Mouse (Mus musculus) MEL (cell line): ENCODE measurements around the gene Saa1. TPM values are rescaled to one million over a fixed set of nuclear protein-coding genes. Genes with fewer than 3 reads are reported as not detected.

Experiments used
- DNase-seq: peaks from one replicate; pipeline ENCODE4 v3.0.0; 2011; ENCODE audit warnings: low read depth, low spot score
- H3K27ac ChIP-seq: 2 replicates; pipeline ENCODE4 v1.5.1; 2012; ENCODE audit warnings: low read depth, mild to moderate bottlenecking, control low read depth, low read length, moderate library complexity; ENCODE audit not compliant: control insufficient read depth
- H3K27me3 ChIP-seq, 2 experiments: fragments of 150-350 bp in 1 of 2; sonication (generic) in 1 of 2; 2 replicates each; pipeline ENCODE4 v1.6.1; 2012; ENCODE audit warnings: low read length in 2 of 2, mild to moderate bottlenecking in 2 of 2, improper control_type of control experiment in 1 of 2, moderate library complexity in 1 of 2; ENCODE audit not compliant: insufficient read depth in 2 of 2, control insufficient read depth in 1 of 2
- H3K36me3 ChIP-seq, 2 experiments: 2 replicates each; pipeline ENCODE4 v1.6.1; 2012 to 2014; ENCODE audit warnings: low read length in 2 of 2, improper control_type of control experiment in 1 of 2, inconsistent platforms in 1 of 2, mild to moderate bottlenecking in 1 of 2; ENCODE audit not compliant: insufficient read depth in 2 of 2, control insufficient read depth in 1 of 2
- H3K4me1 ChIP-seq, 2 experiments: fragments of 150-350 bp in 1 of 2; sonication (generic) in 1 of 2; 2 replicates each; pipeline ENCODE4 v1.6.1; 2012; ENCODE audit warnings: low read length in 2 of 2, improper control_type of control experiment in 1 of 2, mild to moderate bottlenecking in 1 of 2; ENCODE audit not compliant: insufficient read depth in 2 of 2, control insufficient read depth in 1 of 2
- H3K4me3 ChIP-seq, 2 experiments: fragments of 150-350 bp in 1 of 2; sonication (generic) in 1 of 2; 2 replicates each; pipeline ENCODE4 v1.5.1; 2012; ENCODE audit warnings: low read depth in 2 of 2, low read length in 2 of 2, mild to moderate bottlenecking in 2 of 2, moderate library complexity in 2 of 2, control low read depth in 1 of 2, improper control_type of control experiment in 1 of 2; ENCODE audit not compliant: control insufficient read depth in 1 of 2, insufficient read depth in 1 of 2
- H3K79me2 ChIP-seq: 2 replicates; pipeline ENCODE4 v1.6.1; 2012; ENCODE audit warnings: mild to moderate bottlenecking, low read length, moderate library complexity; ENCODE audit not compliant: control insufficient read depth, poor library complexity, insufficient read depth
- H3K9ac ChIP-seq: 2 replicates; pipeline ENCODE4 v1.6.1; 2012; ENCODE audit warnings: low read depth, mild to moderate bottlenecking, control low read depth, low read length, moderate library complexity; ENCODE audit not compliant: control insufficient read depth, poor library complexity, severe bottlenecking
- H3K9me3 ChIP-seq: fragments of 150-350 bp; sonication (generic); replicated peaks from 2 replicates; pipeline ENCODE4 v1.6.1; 2012; ENCODE audit warnings: mild to moderate bottlenecking, low read length, improper control_type of control experiment, moderate library complexity; ENCODE audit not compliant: insufficient read depth
- ELF1 ChIP-seq: IDR thresholded peaks from 2 replicates; pipeline ENCODE4 v1.6.1; 2014; ENCODE audit warnings: low read depth, mild to moderate bottlenecking, inconsistent platforms, low read length, improper control_type of control experiment, moderate library complexity
- ETS1 ChIP-seq: IDR thresholded peaks from 2 replicates; pipeline ENCODE4 v1.6.1; 2012; ENCODE audit warnings: low read depth, mild to moderate bottlenecking, inconsistent platforms, low read length, improper control_type of control experiment, moderate library complexity
- GABPA ChIP-seq: IDR thresholded peaks from 2 replicates; pipeline ENCODE4 v1.6.1; 2012; ENCODE audit warnings: low read depth, mild to moderate bottlenecking, inconsistent platforms, low read length, improper control_type of control experiment, moderate library complexity
- HCFC1 ChIP-seq: IDR thresholded peaks from 2 replicates; pipeline ENCODE4 v1.6.1; 2012; ENCODE audit warnings: low read depth, mild to moderate bottlenecking, inconsistent platforms, low read length, improper control_type of control experiment, moderate library complexity
- KAT2A ChIP-seq: conservative IDR thresholded peaks from 2 replicates; pipeline ENCODE4 v1.6.1; 2012; ENCODE audit warnings: low read depth, low read length, improper control_type of control experiment, inconsistent platforms
- MXI1 ChIP-seq: IDR thresholded peaks from 2 replicates; pipeline ENCODE4 v1.6.1; 2011; ENCODE audit warnings: mild to moderate bottlenecking, low read depth, low read length, improper control_type of control experiment
- POLR2A ChIP-seq, 2 experiments: IDR thresholded peaks; 2 replicates each; pipeline ENCODE4 v1.6.1; 2011 to 2012; ENCODE audit warnings: low read length in 2 of 2, mild to moderate bottlenecking in 2 of 2, control low read depth in 1 of 2, improper control_type of control experiment in 1 of 2, low read depth in 1 of 2, moderate library complexity in 1 of 2; ENCODE audit not compliant: control insufficient read depth in 1 of 2, insufficient read depth in 1 of 2, poor library complexity in 1 of 2
- POLR2AphosphoS2 ChIP-seq: IDR thresholded peaks from 2 replicates; pipeline ENCODE4 v1.6.1; 2011; ENCODE audit warnings: low read length, improper control_type of control experiment
- POLR2AphosphoS5 ChIP-seq: IDR thresholded peaks from 2 replicates; pipeline ENCODE4 v1.6.1; 2012; ENCODE audit warnings: low read depth, borderline replicate concordance, mild to moderate bottlenecking, inconsistent platforms, low read length, moderate library complexity, mixed read lengths
- RAD21 ChIP-seq: IDR thresholded peaks from 2 replicates; pipeline ENCODE4 v1.6.1; 2011; ENCODE audit warnings: mild to moderate bottlenecking, low read depth, low read length, improper control_type of control experiment
- SIN3A ChIP-seq: IDR thresholded peaks from 2 replicates; pipeline ENCODE4 v1.6.1; 2012; ENCODE audit warnings: low read length, improper control_type of control experiment, inconsistent platforms
- SMC3 ChIP-seq: IDR thresholded peaks from 2 replicates; pipeline ENCODE4 v1.6.1; 2011; ENCODE audit warnings: low read depth, low read length, improper control_type of control experiment
- TAL1 ChIP-seq: IDR thresholded peaks from 2 replicates; pipeline ENCODE4 v1.6.1; 2012; ENCODE audit warnings: mild to moderate bottlenecking, inconsistent platforms, low read length, moderate library complexity, mixed read lengths
- TBP ChIP-seq: IDR thresholded peaks from 2 replicates; pipeline ENCODE4 v1.8.0; 2011; ENCODE audit warnings: low read depth, low read length, improper control_type of control experiment
- TCF12 ChIP-seq: IDR thresholded peaks from 2 replicates; pipeline ENCODE4 v1.6.1; 2014; ENCODE audit warnings: low read depth, mild to moderate bottlenecking, inconsistent platforms, low read length, improper control_type of control experiment, moderate library complexity
- UBTF ChIP-seq: IDR thresholded peaks from 2 replicates; pipeline ENCODE4 v1.6.1; 2012; ENCODE audit warnings: low read depth, mild to moderate bottlenecking, inconsistent platforms, low read length, improper control_type of control experiment, moderate library complexity, borderline replicate concordance; ENCODE audit not compliant: insufficient read depth
- USF1 ChIP-seq: IDR thresholded peaks from 2 replicates; pipeline ENCODE4 v1.6.1; 2014; ENCODE audit warnings: low read depth, mild to moderate bottlenecking, inconsistent platforms, low read length, improper control_type of control experiment, moderate library complexity
- USF2 ChIP-seq, 2 experiments: IDR thresholded peaks; 2 replicates each; pipeline ENCODE4 v1.6.1; 2011 to 2012; ENCODE audit warnings: improper control_type of control experiment in 2 of 2, low read length in 2 of 2, borderline replicate concordance in 1 of 2, inconsistent platforms in 1 of 2, low read depth in 1 of 2, mild to moderate bottlenecking in 1 of 2; ENCODE audit not compliant: insufficient read depth in 1 of 2
- ZKSCAN1 ChIP-seq: IDR thresholded peaks from 2 replicates; pipeline ENCODE4 v1.6.1; 2012; ENCODE audit warnings: low read depth, mild to moderate bottlenecking, inconsistent platforms, low read length, improper control_type of control experiment, moderate library complexity
- ZMIZ1 ChIP-seq: IDR thresholded peaks from 2 replicates; pipeline ENCODE4 v1.6.1; 2012; ENCODE audit warnings: low read depth, mild to moderate bottlenecking, inconsistent platforms, low read length, improper control_type of control experiment, moderate library complexity
- ZNF384 ChIP-seq: IDR thresholded peaks from 2 replicates; pipeline ENCODE4 v1.6.1; 2012; ENCODE audit warnings: low read depth, mild to moderate bottlenecking, inconsistent platforms, low read length, improper control_type of control experiment
- polyA plus RNA-seq, 2 experiments: library from polyadenylated mRNA; stranded (reverse) in 1 of 2; unstranded in 1 of 2; fragments of >175 nt in 1 of 2; fragments of >200 nt in 1 of 2; gene quantifications; 2 replicates each; pipeline versions ENCODE4 v1.2.1 to v1.2.4; 2012; ENCODE audit warnings: low replicate concordance in 2 of 2, low read depth in 1 of 2; ENCODE audit not compliant: insufficient read length in 2 of 2, insufficient read depth in 1 of 2, missing spikeins in 1 of 2
- total RNA-seq: library from RNA; depleted of rRNA; stranded (reverse); fragments of 300-350 nt; gene quantifications from 2 replicates; pipeline ENCODE4 v1.2.3, GENCODE M21; 2012

Saa1 gene
- total and polyA plus RNA-seq, 3 experiments, result not detected

DNA sequence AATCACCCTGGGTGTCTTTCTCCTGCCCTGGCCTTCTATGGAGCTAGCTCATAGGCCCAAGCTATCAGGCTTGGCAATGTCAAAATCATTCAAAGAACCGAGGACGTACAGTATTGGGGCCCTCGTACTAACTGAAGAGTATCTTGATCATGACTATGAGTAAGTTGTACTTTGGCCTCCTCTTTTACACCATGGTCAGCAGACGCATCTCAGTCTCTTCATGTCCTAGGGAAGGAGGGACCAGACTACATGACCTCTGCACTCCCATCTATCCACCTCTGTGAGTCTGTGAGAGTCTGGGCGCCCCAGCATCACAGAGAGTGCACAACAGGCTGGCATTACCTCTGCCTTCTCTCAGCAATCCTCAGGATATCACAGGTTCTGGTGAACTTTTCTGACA is 19.8 kb upstream of the Saa1 start:
- no peak overlapping the region for H3K27ac ChIP-seq
- TF ChIP-seq RAD21 (no peak), ZNF384 (no peak), GABPA (no peak), ELF1 (no peak)
- TF ChIP-seq, all 39 proteins: peak for 0
- no peaks in the 10 kb centered on the region for H3K79me2 ChIP-seq
- no peaks in the 10 kb centered on the region for H3K9me3 ChIP-seq
- H3K9ac ChIP-seq, result no peak overlapping the region
- H3K36me3 ChIP-seq, result peaks cover 0 to 7% of the 10 kb centered on the region in 2 experiments; a peak in 2 of 4 replicates
- no peaks in the 10 kb centered on the region for H3K4me1 ChIP-seq
- no peak overlapping the region for H3K4me3 ChIP-seq
- no peaks in the 10 kb centered on the region for H3K27me3 ChIP-seq
- DNase-seq, result no peak

GRCm38 (mm10) chr7:46761049-46761795 is 18.4 kb upstream of the Saa1 start:
- no peak overlapping the region for H3K4me3 ChIP-seq
- H3K27ac ChIP-seq, result no peak overlapping the region
- DNase-seq, result no peak
- H3K27me3 ChIP-seq, result no peaks in the 10 kb centered on the region
- H3K4me1 ChIP-seq, result no peaks in the 10 kb centered on the region
- peaks cover 0 to 2% of the 10 kb centered on the region in 2 experiments; a peak in 2 of 4 replicates for H3K36me3 ChIP-seq
- no peaks in the 10 kb centered on the region for H3K79me2 ChIP-seq
- no peak for TF ChIP-seq TAL1
- no peak for TF ChIP-seq GABPA
- no peak for TF ChIP-seq MXI1
- TF ChIP-seq POLR2AphosphoS5, result no peak
- no peak for TF ChIP-seq SIN3A
- no peak for TF ChIP-seq SMC3
- TF ChIP-seq ZKSCAN1, result no peak
- TF ChIP-seq UBTF, result no peak
- no peak for TF ChIP-seq POLR2AphosphoS2
- TF ChIP-seq TBP, result no peak
- no peak for TF ChIP-seq KAT2A
- no peak for TF ChIP-seq ETS1
- no peak for TF ChIP-seq POLR2A (IDR thresholded peaks at IDR 0.05; ENCODE audit: control insufficient read depth in 1 of 2, insufficient read depth in 1 of 2, low read depth in 1 of 2, low read length in 2 of 2, poor library complexity in 1 of 2)
- TF ChIP-seq TCF12, result no peak
- no peak for TF ChIP-seq USF2 (IDR thresholded peaks at IDR 0.05; ENCODE audit: borderline replicate concordance in 1 of 2, insufficient read depth in 1 of 2, low read depth in 1 of 2, low read length in 2 of 2)
- TF ChIP-seq ZMIZ1, result no peak
- TF ChIP-seq HCFC1, result no peak
- TF ChIP-seq ZNF384, result no peak
- no peak for TF ChIP-seq USF1
- no peak for TF ChIP-seq ELF1
- H3K9me3 ChIP-seq, result no peaks in the 10 kb centered on the region
- no peak overlapping the region for H3K9ac ChIP-seq
